Mouse (Mus musculus): ENCODE measurements around the gene Fstl4.

- TF ChIP-seq CTCF (IDR thresholded peaks at IDR 0.05; ENCODE audit: low read depth, low read length): no peak
- no peak for TF ChIP-seq POLR2A (IDR thresholded peaks at IDR 0.05; ENCODE audit: extremely low read depth, insufficient read depth, low read length)
Observed at GRCm38 (mm10) chr11:53119966-53120365, 355.5 kb downstream of the Fstl4 start.

All from liver, adult 2 months (tissue).